Mouse (Mus musculus) B cell, adult 2 months (primary cell): ENCODE results near the gene Ncor2.

Experiments used
- DNase-seq, 2 experiments: peaks; one replicate each; pipeline ENCODE4 v3.0.0; 2022

Ncor2 gene

GRCm38 (mm10) chr5:125190105-125190813, 11.2 kb upstream of the Ncor2 start:
- no peak for DNase-seq

GRCm38 (mm10) chr5:125189625-125190024, 10.6 kb upstream of the Ncor2 start:
- DNase-seq: peak; percentile 94

GRCm38 (mm10) chr5:125188812-125189598, 10.0 kb upstream of the Ncor2 start:
- no peak for DNase-seq

- no peak for DNase-seq
Measured at GRCm38 (mm10) chr5:125184826-125185225, 5.8 kb upstream of the Ncor2 start.

GRCm38 (mm10) chr5:125183321-125184003, 4.4 kb upstream of the Ncor2 start:
- no peak for DNase-seq

- no peak for DNase-seq
Measured at GRCm38 (mm10) chr5:125180630-125181263, 1.7 kb upstream of the Ncor2 start.

GRCm38 (mm10) chr5:125179735-125180629, 963 bp upstream of the Ncor2 start:
- DNase-seq: peak; percentile 63 to 66

GRCm38 (mm10) chr5:125178171-125179006, 630 bp downstream of the Ncor2 start:
- peak; percentile 61 to 62 for DNase-seq

- peak; percentile 82 to 83 for DNase-seq
Measured at GRCm38 (mm10) chr5:125177481-125178134, 1.4 kb downstream of the Ncor2 start.

GRCm38 (mm10) chr5:125176864-125177263, 2.2 kb downstream of the Ncor2 start:
- no peak for DNase-seq

GRCm38 (mm10) chr5:125176370-125176766, 2.7 kb downstream of the Ncor2 start:
- DNase-seq: no peak

- DNase-seq: no peak
Measured at GRCm38 (mm10) chr5:125175673-125176369, 3.2 kb downstream of the Ncor2 start.

GRCm38 (mm10) chr5:125174726-125175672, 4.0 kb downstream of the Ncor2 start:
- DNase-seq: no peak

GRCm38 (mm10) chr5:125173868-125174267, 5.2 kb downstream of the Ncor2 start:
- no peak for DNase-seq

GRCm38 (mm10) chr5:125172831-125173615, 6.0 kb downstream of the Ncor2 start:
- DNase-seq: no peak

GRCm38 (mm10) chr5:125171259-125171658, 7.8 kb downstream of the Ncor2 start:
- no peak for DNase-seq

- no peak for DNase-seq
Measured at GRCm38 (mm10) chr5:125170107-125170842, 8.7 kb downstream of the Ncor2 start.
